Mouse (Mus musculus) MEL (cell line): Measurements from ENCODE around the gene Cdkn2d.

ENCODE experiments used
- CTCF ChIP-seq, 3 experiments: IDR thresholded peaks in 2 of 3; conservative IDR thresholded peaks in 1 of 3; 2 replicates each; pipeline ENCODE4 v1.5.1; 2011 to 2012; ENCODE audit warnings: low read length in 3 of 3, low read depth in 2 of 3, mild to moderate bottlenecking in 2 of 3, improper control_type of control experiment in 1 of 3, inconsistent platforms in 1 of 3, mixed read lengths in 1 of 3, moderate library complexity in 1 of 3; ENCODE audit not compliant: control insufficient read depth in 1 of 3, insufficient read depth in 1 of 3, poor library complexity in 1 of 3, severe bottlenecking in 1 of 3
- EP300 ChIP-seq, 2 experiments: IDR thresholded peaks; 2 replicates each; pipeline ENCODE4 v1.6.1; 2011; ENCODE audit warnings: improper control_type of control experiment in 2 of 2, low read length in 2 of 2, low read depth in 1 of 2, mild to moderate bottlenecking in 1 of 2
- GABPA ChIP-seq: IDR thresholded peaks from 2 replicates; pipeline ENCODE4 v1.6.1; 2012; ENCODE audit warnings: low read depth, mild to moderate bottlenecking, inconsistent platforms, low read length, improper control_type of control experiment, moderate library complexity
- GATA1 ChIP-seq: IDR thresholded peaks from 2 replicates; pipeline ENCODE4 v1.6.1; 2011; ENCODE audit warnings: low read depth, low read length, improper control_type of control experiment
- KAT2A ChIP-seq: conservative IDR thresholded peaks from 2 replicates; pipeline ENCODE4 v1.6.1; 2012; ENCODE audit warnings: low read depth, low read length, improper control_type of control experiment, inconsistent platforms
- MYC ChIP-seq: IDR thresholded peaks from 2 replicates; pipeline ENCODE4 v1.6.1; 2011; ENCODE audit warnings: low read depth, mild to moderate bottlenecking, low read length, improper control_type of control experiment, moderate library complexity
- POLR2A ChIP-seq, 2 experiments: IDR thresholded peaks; 2 replicates each; pipeline ENCODE4 v1.6.1; 2011 to 2012; ENCODE audit warnings: low read length in 2 of 2, mild to moderate bottlenecking in 2 of 2, control low read depth in 1 of 2, improper control_type of control experiment in 1 of 2, low read depth in 1 of 2, moderate library complexity in 1 of 2; ENCODE audit not compliant: control insufficient read depth in 1 of 2, insufficient read depth in 1 of 2, poor library complexity in 1 of 2
- POLR2AphosphoS2 ChIP-seq: IDR thresholded peaks from 2 replicates; pipeline ENCODE4 v1.6.1; 2011; ENCODE audit warnings: low read length, improper control_type of control experiment
- RAD21 ChIP-seq: IDR thresholded peaks from 2 replicates; pipeline ENCODE4 v1.6.1; 2011; ENCODE audit warnings: mild to moderate bottlenecking, low read depth, low read length, improper control_type of control experiment
- SIN3A ChIP-seq: IDR thresholded peaks from 2 replicates; pipeline ENCODE4 v1.6.1; 2012; ENCODE audit warnings: low read length, improper control_type of control experiment, inconsistent platforms
- SMC3 ChIP-seq: IDR thresholded peaks from 2 replicates; pipeline ENCODE4 v1.6.1; 2011; ENCODE audit warnings: low read depth, low read length, improper control_type of control experiment
- USF2 ChIP-seq, 2 experiments: IDR thresholded peaks; 2 replicates each; pipeline ENCODE4 v1.6.1; 2011 to 2012; ENCODE audit warnings: improper control_type of control experiment in 2 of 2, low read length in 2 of 2, borderline replicate concordance in 1 of 2, inconsistent platforms in 1 of 2, low read depth in 1 of 2, mild to moderate bottlenecking in 1 of 2; ENCODE audit not compliant: insufficient read depth in 1 of 2
- ZMIZ1 ChIP-seq: IDR thresholded peaks from 2 replicates; pipeline ENCODE4 v1.6.1; 2012; ENCODE audit warnings: low read depth, mild to moderate bottlenecking, inconsistent platforms, low read length, improper control_type of control experiment, moderate library complexity

DNA sequence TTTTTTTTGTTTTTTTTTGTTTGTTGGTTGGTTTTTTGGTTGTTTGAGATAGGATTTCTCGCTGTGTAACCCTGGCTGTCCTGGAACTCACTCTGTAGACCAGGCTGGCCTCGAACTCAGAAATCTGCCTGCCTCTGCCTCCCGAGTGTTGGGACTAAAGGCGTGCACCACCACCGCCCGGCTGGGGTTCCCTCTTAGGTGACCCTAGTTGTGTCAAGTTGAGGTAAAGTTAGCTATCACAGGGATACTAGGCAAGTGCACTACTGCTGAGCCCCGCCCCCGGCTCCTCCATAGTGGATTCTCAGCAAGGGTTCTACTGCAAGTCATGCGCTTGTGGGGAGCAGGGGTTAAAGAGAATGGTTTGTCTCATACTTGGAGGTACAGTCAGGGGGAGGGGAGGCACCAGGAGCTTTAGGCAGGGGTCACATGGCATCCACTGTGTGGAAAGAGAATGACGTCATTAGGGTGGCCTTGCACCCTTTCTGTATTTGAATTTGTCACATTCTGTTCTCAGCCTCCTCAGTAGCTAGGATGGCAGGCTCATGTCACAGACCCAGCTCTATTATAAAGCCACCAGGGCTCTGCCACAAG is 38.6 kb upstream of the Cdkn2d start:
- TF ChIP-seq CTCF (IDR thresholded peaks at IDR 0.05 in 2 of 3, conservative IDR thresholded peaks at IDR 0.05 in 1 of 3; ENCODE audit: control insufficient read depth in 1 of 3, insufficient read depth in 1 of 3, low read depth in 2 of 3, low read length in 3 of 3, poor library complexity in 1 of 3, severe bottlenecking in 1 of 3), result no peak
- no peak for TF ChIP-seq POLR2AphosphoS2
- no peak for TF ChIP-seq POLR2A (IDR thresholded peaks at IDR 0.05; ENCODE audit: control insufficient read depth in 1 of 2, insufficient read depth in 1 of 2, low read depth in 1 of 2, low read length in 2 of 2, poor library complexity in 1 of 2)
- TF ChIP-seq USF2 (IDR thresholded peaks at IDR 0.05; ENCODE audit: borderline replicate concordance in 1 of 2, insufficient read depth in 1 of 2, low read depth in 1 of 2, low read length in 2 of 2), result no peak
- no peak for TF ChIP-seq RAD21
- no peak for TF ChIP-seq SMC3
- no peak for TF ChIP-seq ZMIZ1
- TF ChIP-seq KAT2A, result no peak
- TF ChIP-seq GATA1, result no peak
- TF ChIP-seq GABPA, result no peak
- TF ChIP-seq SIN3A, result no peak
- TF ChIP-seq MYC, result no peak
- TF ChIP-seq EP300 (IDR thresholded peaks at IDR 0.05; ENCODE audit: low read depth in 1 of 2, low read length in 2 of 2), result no peak
